Mouse (Mus musculus) megakaryocyte, embryonic 14.5 days (primary cell): ENCODE measurements around the gene Mettl16.

Experiments
- FLI1 ChIP-seq: IDR thresholded peaks from 2 replicates; pipeline ENCODE4 v1.6.1; 2012; ENCODE audit warnings: low read length, inconsistent platforms, mixed read lengths
- GATA1 ChIP-seq: IDR thresholded peaks from 3 replicates; pipeline ENCODE4 v1.6.1; 2012; ENCODE audit warnings: mixed read lengths, low read length, inconsistent platforms, borderline replicate concordance

GRCm38 (mm10) chr11:74876801-74877200 is 106.2 kb downstream of the Mettl16 start:
- TF ChIP-seq GATA1 (no peak), FLI1 (no peak)
